Mouse (Mus musculus): ENCODE measurements at regions not wholly inside any gene's neighbourhood (a gene's known extent, or its start where the extent isn't known, plus 50 kb on each side); places are given as distances from the start of the nearest gene placed in this dataset.
"Not testable (repeated sequence)": the region's sequence is repeated elsewhere in the genome, so short reads cannot be mapped to it uniquely, and the experiment has no call there.

- no peak for DNase-seq (ENCODE audit: low spot score in 2 of 2)
These were observed 203.7 kb upstream of the P2ry1 start for GRCm38 (mm10) chr3:60798862-60799261.

- DNase-seq (ENCODE audit: low spot score in 2 of 2) = no peak
These were observed 197.8 kb upstream of the P2ry1 start for GRCm38 (mm10) chr3:60804711-60805293.

GRCm38 (mm10) chr3:60811924-60812323 lies 190.7 kb upstream of the P2ry1 start:
- no peak for DNase-seq (ENCODE audit: low spot score in 2 of 2)

- no peak for DNase-seq (ENCODE audit: low spot score in 2 of 2)
These were observed 189.1 kb upstream of the P2ry1 start for GRCm38 (mm10) chr3:60813485-60813884.

- DNase-seq (ENCODE audit: low spot score in 2 of 2) = no peak
These were observed 182.8 kb upstream of the P2ry1 start for GRCm38 (mm10) chr3:60819684-60820281.

- no peak for DNase-seq (ENCODE audit: low spot score in 2 of 2)
These were observed 181.1 kb upstream of the P2ry1 start for GRCm38 (mm10) chr3:60821463-60821862.

- no peak for DNase-seq (ENCODE audit: low spot score in 2 of 2)
These were observed 175.8 kb upstream of the P2ry1 start for GRCm38 (mm10) chr3:60826759-60827158.

GRCm38 (mm10) chr3:60832385-60832784 lies 170.2 kb upstream of the P2ry1 start:
- DNase-seq (ENCODE audit: low spot score in 2 of 2) = no peak

- DNase-seq (ENCODE audit: low spot score in 2 of 2) = no peak
These were observed 160.7 kb upstream of the P2ry1 start for GRCm38 (mm10) chr3:60841895-60842294.

- no peak for DNase-seq (ENCODE audit: low spot score in 2 of 2)
These were observed 157.3 kb upstream of the P2ry1 start for GRCm38 (mm10) chr3:60845293-60845692.

- DNase-seq (ENCODE audit: low spot score in 2 of 2) = no peak
These were observed 154.2 kb upstream of the P2ry1 start for GRCm38 (mm10) chr3:60848437-60848836.

GRCm38 (mm10) chr3:60853773-60854172 lies 148.8 kb upstream of the P2ry1 start:
- DNase-seq (ENCODE audit: low spot score in 2 of 2) = no peak

GRCm38 (mm10) chr3:60855734-60856133 lies 146.9 kb upstream of the P2ry1 start:
- DNase-seq (ENCODE audit: low spot score in 2 of 2) = no peak

- no peak for DNase-seq (ENCODE audit: low spot score in 2 of 2)
These were observed 144.0 kb upstream of the P2ry1 start for GRCm38 (mm10) chr3:60858474-60859118.

- DNase-seq (ENCODE audit: low spot score in 2 of 2) = no peak
These were observed 143.5 kb upstream of the P2ry1 start for GRCm38 (mm10) chr3:60859119-60859515.

- not testable (repeated sequence) for DNase-seq (ENCODE audit: low spot score in 2 of 2)
These were observed 125.7 kb upstream of the P2ry1 start for GRCm38 (mm10) chr3:60876858-60877257.

GRCm38 (mm10) chr3:60878880-60879279 lies 123.7 kb upstream of the P2ry1 start:
- DNase-seq (ENCODE audit: low spot score in 2 of 2) = no peak

GRCm38 (mm10) chr3:60884027-60884426 lies 118.6 kb upstream of the P2ry1 start:
- DNase-seq (ENCODE audit: low spot score in 2 of 2) = no peak

GRCm38 (mm10) chr3:60889191-60889861 lies 113.3 kb upstream of the P2ry1 start:
- no peak for DNase-seq (ENCODE audit: low spot score in 2 of 2)

GRCm38 (mm10) chr3:60897628-60898269 lies 104.8 kb upstream of the P2ry1 start:
- DNase-seq (ENCODE audit: low spot score in 2 of 2) = no peak

- no peak for DNase-seq (ENCODE audit: low spot score in 2 of 2)
These were observed 103.9 kb upstream of the P2ry1 start for GRCm38 (mm10) chr3:60898720-60899119.

- DNase-seq (ENCODE audit: low spot score in 2 of 2) = no peak
These were observed 101.0 kb upstream of the P2ry1 start for GRCm38 (mm10) chr3:60901571-60901970.
